Mouse (Mus musculus) retina, postnatal 1 day (tissue): ENCODE measurements around the gene Slfn14.
"Not testable (repeated sequence)": the region's sequence is repeated elsewhere in the genome, so short reads cannot be mapped to it uniquely, and the experiment has no call there.

Source experiments
- DNase-seq: peaks from one replicate; pipeline ENCODE4 v3.0.0-alpha.2; 2012

Slfn14 gene

GRCm38 (mm10) chr11:83286566-83286965 is at the start of gene Slfn14:
Slfn14 (minus strand) TSS chr11:83286726.
- DNase-seq = no peak

DNA sequence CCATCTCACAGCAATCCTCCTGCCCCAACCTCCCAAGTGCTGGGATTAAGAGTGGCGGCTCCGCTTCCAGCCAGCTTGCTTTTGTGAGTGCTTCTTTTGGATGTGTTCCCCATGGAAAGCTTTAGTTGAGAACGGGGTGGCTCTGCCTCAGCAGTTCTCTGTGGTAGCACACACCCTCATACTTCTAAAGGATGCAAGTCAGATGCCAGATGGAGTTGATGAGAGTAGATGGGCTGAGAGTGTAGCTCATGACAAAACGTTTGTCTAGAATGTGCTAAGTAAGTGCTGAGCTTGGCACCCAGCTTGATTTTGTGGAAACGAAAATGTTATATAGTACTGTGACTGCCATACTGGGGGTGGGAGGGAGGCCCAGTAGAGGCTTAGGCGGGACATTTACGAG is 49.3 kb upstream of the Slfn14 start:
- no peak for DNase-seq

DNA sequence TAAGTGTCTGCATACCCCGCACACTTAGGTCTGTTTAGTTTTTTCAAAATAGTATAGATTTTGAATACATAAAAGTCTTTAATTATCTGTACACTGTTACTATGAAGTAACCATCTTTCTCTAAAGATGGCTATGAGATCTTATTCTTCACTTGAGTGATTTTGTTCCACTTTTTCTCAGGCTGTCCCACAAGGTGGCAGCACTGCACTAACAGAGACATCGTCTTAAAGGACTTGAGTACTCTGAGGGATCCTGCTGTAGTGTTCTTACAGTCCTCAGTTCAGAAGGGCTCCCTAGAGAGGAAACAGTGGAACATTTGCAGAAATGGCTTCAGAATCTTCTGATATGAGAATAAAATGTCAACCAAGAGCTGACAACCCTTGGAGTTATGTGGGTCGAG is 40.9 kb upstream of the Slfn14 start:
- DNase-seq = peak; percentile 85

GRCm38 (mm10) chr11:83326692-83327091 is 40.2 kb upstream of the Slfn14 start:
- not testable (repeated sequence) for DNase-seq

DNA sequence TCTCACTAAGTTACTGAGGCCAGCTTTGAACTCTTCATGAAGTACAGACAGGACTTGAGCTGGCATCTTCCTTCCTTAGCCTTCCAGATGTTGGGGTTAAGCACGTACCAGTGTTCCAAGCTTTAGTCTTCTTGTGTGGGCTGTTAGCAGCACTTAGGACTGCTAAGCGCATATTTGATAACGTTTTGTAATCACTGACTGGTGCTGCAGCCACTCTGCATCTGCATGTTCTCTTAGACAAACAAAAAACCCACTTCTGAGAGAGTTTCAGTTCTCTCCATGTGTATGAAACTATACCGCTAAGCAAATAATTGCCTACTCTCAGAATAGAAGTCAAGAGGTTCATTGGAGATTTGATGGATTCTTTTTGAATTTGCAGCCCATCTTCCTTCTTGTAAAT is 32.5 kb upstream of the Slfn14 start:
- DNase-seq = no peak

DNA sequence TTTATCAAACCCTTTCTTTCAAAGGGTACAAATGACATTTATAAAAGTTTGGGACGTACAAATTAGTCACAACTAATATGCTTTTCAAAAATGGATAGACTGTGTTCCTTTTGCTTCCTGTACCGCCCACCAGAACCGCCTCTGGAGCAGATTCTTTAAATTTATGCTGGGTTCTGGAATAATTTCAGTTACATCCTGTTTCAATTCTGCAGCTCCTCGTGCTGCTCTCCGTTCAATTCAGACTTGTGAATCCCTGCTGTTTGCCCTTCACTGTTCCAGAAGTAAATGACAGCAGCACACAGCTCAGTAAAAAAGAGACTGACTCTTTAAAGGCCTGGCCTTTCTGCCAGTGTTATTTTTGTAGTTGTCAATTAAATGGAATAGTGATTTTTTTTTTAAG is 25.9 kb upstream of the Slfn14 start:
- no peak for DNase-seq

DNA sequence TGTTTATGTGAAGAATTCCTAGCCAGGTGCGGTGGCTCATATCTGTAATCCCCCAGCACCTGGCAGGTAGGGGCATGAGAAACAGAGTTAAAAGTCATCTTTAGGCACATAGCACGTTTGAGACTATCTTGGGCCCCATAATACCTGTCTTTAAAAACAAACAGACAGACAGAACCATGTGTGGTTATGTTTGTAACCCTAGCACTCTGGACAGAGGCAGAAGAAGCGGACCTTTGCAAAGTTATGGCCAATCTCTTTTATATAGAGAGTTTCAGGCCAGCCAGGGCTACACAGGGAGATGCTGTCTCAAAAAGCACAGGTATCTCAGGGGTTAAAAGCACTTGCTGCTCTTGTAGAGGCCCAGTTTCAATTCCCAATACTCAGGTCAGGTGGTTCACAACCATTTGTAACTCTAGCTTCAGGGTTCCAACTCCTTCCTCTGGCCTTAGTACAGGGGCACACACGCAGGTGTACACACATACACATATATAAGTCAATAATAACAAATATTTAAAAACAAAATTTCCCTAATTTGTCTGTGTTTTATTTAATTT is 20.3 kb upstream of the Slfn14 start:
- DNase-seq = no peak

- DNase-seq = no peak
These were observed 18.0 kb upstream of the Slfn14 start for GRCm38 (mm10) chr11:83304485-83304884.

GRCm38 (mm10) chr11:83303751-83304150 is 17.2 kb upstream of the Slfn14 start:
- DNase-seq = peak; percentile 9

GRCm38 (mm10) chr11:83302526-83303251 is 16.2 kb upstream of the Slfn14 start, which contains the start of gene Pex12:
Pex12 (minus strand) TSS chr11:83302586.
- DNase-seq = peak; percentile 98

GRCm38 (mm10) chr11:83302124-83302523 is 15.6 kb upstream of the Slfn14 start:
- no peak for DNase-seq

DNA sequence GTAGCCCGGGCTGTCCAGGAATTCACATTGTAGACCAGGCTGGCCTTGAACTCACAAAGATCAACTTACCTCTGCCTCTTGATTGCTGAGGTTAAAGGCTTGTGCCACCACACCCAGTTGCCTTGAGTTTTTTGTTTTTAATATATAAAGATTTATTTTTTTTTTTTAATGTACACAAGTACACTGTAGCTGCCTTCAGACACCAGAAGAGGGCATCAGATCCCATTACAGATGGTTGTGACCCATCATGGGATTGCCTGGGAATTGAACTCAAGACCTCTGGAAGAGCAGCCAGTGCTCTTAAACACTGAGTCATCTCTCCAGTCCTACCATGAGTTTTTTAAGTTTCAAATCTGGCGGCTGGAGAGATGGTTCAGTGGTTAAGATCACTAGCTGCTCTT is 14.9 kb upstream of the Slfn14 start:
- no peak for DNase-seq

GRCm38 (mm10) chr11:83299724-83300123 is 13.2 kb upstream of the Slfn14 start:
- no peak for DNase-seq

GRCm38 (mm10) chr11:83298225-83299195 is 12.0 kb upstream of the Slfn14 start, which contains the start of gene Ap2b1:
Ap2b1 (plus strand) TSS chr11:83299024.
- peak; percentile 98 for DNase-seq

- DNase-seq = no peak
These were observed 11.3 kb upstream of the Slfn14 start for GRCm38 (mm10) chr11:83297816-83298215.

GRCm38 (mm10) chr11:83294133-83294532 is 7.6 kb upstream of the Slfn14 start:
- DNase-seq = no peak

DNA sequence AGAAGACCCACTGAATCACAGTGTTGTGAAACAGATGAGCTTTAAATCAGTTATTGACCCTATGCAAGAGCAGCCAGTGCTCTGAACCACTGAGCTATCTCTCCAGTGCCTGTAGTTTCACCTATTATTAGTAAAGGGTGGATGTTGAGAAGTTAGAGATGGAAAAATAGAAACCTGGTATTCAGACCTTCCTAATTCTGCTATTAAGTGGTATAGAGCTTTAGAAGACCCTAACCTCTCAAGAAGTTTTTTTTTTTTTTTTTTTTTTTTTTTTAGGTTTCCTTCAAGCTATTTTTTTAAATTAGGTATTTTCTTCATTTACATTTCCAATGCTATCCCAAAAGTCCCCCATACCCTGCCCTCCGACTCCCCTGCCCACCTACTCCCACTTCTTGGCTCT is 6.7 kb upstream of the Slfn14 start:
- DNase-seq = no peak

DNA sequence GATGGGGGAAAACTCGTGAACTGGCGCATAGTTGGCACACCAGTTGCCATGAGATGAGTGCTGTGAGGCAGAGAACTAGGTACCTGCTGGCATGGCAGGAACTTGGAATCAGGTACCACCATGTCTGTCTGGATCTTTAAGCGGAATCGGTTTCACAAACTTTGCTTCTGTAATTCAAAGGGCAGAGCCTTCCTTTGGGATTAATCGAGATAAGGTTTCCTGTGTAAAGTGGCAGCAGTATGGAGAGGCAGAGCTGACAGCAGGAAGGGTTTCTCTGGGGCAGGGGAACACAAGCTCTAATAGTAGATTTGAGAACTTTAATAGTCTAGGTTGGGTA is 5.7 kb upstream of the Slfn14 start:
- DNase-seq = no peak

DNA sequence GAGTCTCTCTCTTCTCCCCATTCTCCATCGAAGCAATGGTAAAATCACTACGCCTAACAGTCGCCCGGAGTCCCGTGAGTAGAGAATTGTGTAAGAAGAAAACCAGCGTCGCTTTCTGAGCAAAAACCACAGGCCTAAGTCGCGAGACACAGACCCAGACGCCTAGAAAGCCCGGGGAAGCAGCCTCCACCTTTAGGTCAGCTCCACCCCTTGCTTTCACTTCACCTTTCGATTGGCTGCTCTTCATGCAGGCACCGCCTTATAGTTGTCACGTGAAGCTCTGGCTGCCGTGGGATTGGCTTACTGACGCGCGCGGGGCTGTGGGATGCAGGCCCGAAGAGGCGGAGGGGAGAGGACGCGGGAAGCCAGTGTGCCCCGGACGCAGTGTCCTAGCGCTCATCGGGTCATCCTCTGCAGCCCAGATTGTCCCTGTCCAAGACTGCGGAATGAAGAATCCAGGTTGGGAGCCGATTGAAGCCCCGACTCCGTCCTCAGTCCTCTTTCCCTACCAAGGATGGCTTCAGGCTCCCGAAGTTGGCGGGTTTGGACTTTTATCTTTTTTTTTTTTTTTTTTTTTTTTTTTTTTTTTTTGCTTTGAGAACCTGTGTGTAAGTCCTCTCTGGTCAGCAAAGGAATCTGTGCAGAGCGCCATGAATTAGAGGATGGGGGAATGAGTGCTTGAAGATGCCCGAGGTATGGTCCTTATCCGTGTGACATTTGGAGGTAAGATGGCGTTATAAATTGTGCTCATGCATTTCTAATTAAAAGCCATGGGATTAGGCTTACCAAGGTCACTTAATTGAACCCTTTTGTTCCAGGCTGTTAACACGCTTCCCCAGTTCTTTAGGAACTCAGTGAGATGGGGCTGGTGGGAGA is 5.1 kb upstream of the Slfn14 start:
- DNase-seq = peak; percentile 99

GRCm38 (mm10) chr11:83289633-83290032 is 3.1 kb upstream of the Slfn14 start:
- DNase-seq = no peak

DNA sequence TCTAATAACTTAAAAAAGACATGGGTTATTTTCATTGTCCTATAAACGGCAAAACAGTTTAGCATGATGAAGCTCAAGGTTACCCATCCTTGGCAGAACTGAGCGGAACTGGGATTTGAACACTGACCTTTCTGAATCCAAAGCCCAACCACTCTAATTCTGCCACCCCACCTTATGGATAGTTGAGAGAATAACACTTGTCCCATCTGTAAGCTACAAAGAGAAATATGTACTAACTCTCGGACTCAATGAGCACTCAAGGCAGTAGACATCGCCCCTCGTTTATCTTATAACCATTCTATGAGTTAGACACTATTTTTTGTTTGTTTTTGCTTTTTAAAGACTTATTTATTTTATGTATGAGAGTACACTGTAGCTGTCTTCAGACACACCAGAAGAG is 2.5 kb upstream of the Slfn14 start:
- no peak for DNase-seq

- no peak for DNase-seq
These were observed 899 bp downstream of the Slfn14 start for GRCm38 (mm10) chr11:83285627-83286026.

GRCm38 (mm10) chr11:83282084-83282483 is 4.4 kb downstream of the Slfn14 start:
- no peak for DNase-seq
